Mouse (Mus musculus) ES-Bruce4 (cell line): Measurements from ENCODE around the gene Ptprb.

Experiments used
- CTCF ChIP-seq: IDR thresholded peaks from one replicate; pipeline ENCODE4 v1.8.1; 2011; ENCODE audit warnings: low read depth, low read length
- POLR2A ChIP-seq: IDR thresholded peaks from one replicate; pipeline ENCODE4 v1.8.1; 2011; ENCODE audit warnings: low read length; ENCODE audit not compliant: insufficient read depth

DNA sequence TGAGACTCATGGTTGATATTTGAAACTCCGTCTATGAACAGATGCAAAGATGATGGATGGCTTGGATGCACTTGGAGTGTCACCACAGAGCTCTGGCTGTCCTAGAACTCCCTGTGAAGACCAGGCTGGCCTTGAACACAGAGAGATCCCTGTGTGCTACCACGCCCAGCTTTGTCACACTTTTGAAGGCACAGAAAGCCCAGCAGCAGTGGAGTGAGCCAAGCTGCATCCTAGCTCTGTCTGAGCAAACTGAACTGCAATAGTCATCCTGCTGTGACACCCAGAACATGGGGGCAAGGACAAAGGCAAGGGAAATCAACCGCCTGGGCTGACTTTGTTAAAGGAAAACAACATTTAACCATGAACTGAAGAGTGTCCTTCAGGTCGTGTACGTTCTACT lies 141.4 kb downstream of the Ptprb start:
- TF ChIP-seq CTCF (no peak), POLR2A (no peak)
